Mouse (Mus musculus): Measurements from ENCODE around the gene Pard3.

GRCm38 (mm10) chr8:127535846-127536220, 472.1 kb downstream of the Pard3 start:
- TF ChIP-seq CTCF (IDR thresholded peaks at IDR 0.05; ENCODE audit: borderline replicate concordance, insufficient read depth, low read depth, low read length) (no peak), POLR2A (IDR thresholded peaks at IDR 0.05; ENCODE audit: borderline replicate concordance, insufficient read depth, low read length) (no peak)

Measured in cerebellum, adult 2 months (tissue).